Mouse (Mus musculus) cerebellum, postnatal 25 days (tissue): Measurements from ENCODE around the gene Wwox.

Experiments used
- DNase-seq, 2 experiments: peaks; one replicate each; pipeline ENCODE4 v3.0.0; 2021; ENCODE audit warnings: mixed read lengths in 2 of 2

Wwox gene

DNA sequence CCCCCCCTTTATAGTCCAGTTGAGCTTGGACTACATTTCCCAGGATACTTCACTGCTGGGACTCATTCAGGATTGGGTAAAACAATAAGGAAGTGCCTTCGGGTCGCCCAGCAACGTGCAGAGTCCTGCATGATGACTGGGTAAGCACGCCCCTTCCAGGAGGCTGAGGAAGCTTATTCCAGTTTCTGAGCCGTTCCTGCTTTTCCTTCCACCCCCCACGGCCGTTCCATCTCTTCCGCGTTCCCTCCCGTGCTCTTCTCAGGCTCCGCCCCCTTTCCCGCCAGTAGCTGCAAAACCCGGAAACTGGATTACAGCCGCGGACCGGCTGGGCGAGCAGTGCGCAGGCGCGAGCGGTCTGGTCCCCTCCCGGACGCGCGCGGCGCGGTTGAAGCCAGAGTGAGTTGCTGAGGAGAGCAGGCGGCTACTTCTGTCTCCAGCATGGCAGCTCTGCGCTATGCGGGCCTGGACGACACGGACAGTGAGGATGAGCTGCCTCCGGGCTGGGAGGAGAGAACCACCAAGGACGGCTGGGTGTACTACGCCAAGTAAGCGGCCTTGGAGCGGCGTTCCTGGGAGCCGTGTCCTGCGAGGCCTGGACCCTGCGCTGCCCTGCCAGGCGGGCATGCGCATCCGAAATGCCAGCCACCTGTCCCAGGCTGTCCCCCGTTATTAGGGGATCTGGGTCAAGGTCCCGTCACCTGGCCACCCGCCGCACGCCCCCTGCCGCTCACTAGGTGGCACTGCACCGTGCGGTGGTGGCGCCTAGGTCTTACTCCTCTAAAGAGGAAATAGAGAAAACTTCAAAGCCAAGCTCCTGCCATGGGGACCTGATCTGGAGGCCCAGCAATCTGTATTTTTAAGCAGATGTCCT is at the start of gene Wwox:
TSS of gene Wwox (plus strand) at position 322 of the 871 bp plus-strand sequence.
- DNase-seq, result peak; percentile 100

DNA sequence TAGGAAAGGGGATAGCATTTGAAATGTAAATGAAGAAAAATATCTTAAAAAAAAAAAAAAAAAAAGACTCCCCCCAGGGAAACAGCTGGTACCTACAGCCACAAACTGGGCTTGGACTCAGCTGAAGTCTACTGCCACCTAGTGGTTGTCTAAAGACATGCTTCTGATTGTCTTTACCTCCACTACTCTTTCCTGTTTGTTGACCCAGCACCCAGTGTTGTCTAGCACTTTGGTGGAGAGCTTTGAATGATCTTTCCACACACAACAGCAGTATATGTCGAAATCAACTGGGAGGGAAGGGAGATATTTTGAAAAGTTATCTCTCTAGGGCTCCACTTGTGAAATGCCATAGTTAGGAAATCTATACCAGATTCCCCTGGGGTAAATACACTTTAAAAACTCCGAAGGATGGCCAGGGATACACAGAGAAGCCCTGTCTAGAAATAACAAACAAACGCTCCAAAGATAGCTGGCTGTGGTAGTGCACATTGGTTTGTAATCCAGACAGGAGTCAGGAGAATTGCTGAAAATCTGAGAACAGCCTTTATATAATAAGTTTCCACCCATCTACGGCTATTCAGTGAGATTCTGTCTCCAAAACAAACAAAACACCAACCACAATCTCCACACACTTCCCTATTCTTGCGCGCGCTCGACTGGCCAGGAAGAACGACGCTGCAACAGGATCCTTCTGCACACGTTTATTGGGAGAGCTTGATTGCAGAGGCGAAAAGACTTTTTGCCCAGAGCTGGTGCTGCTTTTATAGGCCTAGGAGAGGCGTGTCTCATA is 48.8 kb upstream of the Wwox start:
- no peak for DNase-seq

DNA sequence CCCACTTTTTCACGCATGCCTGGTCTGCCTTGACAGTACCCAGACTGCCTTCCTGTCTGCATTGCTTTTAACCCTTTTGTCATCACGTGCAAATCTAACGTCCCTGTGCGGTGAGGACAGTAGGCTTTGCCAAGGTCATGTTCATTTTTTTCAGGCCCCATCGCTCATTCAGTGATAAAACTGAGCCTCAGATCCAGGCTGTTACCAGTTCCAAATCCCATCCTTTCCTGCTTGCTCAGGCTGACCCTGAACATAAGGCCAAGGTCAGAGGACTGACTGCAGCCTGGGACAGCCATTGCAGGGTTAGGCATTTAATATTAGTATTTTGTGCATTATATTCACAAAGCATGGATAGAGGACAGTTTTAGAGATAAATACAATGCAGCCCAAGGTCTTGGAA is 41.1 kb upstream of the Wwox start:
- DNase-seq, result no peak

DNA sequence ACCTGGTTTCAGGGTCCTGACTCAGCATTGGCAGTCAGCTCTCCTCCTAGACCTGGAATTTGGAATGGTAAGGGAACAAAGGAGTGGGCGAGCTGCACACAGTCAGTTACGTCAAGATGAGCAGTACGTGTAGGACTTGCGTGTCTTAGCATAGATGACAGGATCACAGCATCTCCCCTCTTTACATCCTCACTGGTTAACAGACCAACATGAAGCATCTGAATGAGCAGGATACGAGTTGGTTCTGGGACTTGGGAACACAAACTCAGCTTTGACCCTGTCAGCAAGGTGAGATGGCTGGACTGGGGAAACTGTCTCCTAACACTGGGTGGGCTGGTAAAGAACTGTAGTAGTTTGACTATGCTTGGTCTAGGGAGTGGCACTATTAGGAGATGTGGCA is 40.2 kb upstream of the Wwox start:
- DNase-seq, result no peak

DNA sequence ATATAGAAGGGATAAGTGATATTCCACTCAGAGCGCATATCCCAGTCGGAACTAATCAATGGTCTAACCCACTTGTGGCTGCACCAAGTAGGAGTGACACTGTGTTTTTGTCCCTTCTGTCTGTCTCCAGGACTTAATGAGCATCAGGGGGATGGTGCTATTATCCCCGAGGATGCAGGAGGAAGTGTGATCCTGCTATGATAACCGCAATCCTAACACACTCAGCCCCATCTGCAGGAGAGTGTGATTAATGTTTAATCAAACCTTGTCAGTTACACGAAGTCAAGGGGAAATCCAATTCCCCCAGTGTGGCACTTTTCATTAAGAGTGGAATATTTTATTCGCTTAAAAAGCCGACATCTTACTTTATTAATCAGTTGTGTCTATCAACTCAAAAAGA is 37.8 kb upstream of the Wwox start:
- no peak for DNase-seq

DNA sequence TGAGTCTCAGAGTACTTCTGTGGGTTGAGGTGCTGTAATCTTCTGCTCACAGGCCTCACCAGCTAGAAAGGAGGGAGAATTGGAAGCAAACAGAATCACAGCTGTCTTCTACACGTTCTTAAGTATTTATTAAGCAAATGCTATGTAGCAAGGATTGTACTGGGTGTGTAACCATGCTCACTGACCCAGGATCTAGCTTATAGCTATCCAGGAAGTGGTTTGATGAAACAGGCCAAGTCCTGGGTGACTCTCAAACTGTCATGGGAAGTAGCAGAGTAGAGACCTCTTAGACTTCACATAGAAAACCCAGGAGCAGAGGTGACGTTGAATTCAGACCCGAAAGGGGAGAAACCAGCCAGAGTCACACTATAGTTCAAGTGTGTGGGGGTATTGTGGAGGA is 28.0 kb upstream of the Wwox start:
- DNase-seq, result no peak

DNA sequence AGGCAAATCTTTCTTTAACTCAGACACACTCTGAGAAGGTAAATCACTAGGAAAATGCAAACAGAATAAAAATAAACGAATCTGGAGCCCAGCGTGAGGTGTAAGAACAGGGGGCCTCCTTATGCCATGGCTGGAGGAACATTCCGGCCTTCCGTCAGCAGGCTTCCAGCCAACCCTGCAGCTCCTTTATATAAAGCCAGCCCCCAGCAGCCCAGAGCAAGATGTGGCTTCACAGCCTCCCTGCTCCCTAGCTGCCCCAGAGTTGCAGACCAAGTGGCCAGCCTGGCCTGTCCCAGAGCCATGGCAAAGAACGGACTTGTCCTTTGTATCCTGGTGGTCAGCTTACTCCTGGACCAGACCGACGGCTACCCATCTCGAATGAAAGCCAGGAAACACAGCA is 21.7 kb upstream of the Wwox start, which contains the start of gene Clec3a:
TSS of gene Clec3a (plus strand) at position 301 of the 400 bp plus-strand sequence.
- no peak for DNase-seq

DNA sequence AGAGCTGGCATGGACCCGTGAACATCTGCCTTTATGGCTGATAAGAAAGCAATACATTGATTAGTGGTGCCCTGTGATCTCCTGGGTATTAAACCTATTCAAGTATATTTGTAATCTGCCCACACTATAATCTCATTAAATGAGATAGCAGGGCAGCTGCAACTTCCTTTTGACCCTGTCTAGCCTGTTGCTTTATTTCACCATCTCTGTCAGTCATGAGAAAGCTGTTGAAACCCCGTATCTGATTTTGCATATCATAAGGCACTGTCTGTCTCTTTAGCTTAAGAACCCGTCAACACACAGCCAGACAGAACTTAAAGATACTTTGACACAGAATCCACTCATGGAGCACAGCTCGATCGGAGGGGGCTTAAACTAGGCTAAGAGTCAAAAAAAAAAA is 21.0 kb upstream of the Wwox start:
- no peak for DNase-seq

DNA sequence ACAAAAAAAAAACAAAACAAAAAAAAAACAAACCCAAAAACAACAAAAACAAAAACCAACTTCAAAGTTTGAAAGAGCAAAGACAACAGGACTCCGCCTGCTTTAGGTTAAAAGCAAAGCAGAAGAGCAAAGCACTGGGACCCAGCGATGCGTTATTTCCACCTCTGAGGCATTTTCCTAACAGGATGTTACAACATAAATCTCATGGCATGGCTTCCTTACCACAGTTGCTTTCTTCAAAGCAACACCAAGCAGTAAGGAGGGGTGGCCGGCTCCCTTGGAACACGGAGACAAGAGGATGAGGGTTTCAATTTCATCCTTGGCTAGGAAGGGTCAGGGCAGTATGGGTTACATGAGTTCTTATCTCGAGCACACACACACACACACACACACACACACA is 20.6 kb upstream of the Wwox start:
- no peak for DNase-seq

DNA sequence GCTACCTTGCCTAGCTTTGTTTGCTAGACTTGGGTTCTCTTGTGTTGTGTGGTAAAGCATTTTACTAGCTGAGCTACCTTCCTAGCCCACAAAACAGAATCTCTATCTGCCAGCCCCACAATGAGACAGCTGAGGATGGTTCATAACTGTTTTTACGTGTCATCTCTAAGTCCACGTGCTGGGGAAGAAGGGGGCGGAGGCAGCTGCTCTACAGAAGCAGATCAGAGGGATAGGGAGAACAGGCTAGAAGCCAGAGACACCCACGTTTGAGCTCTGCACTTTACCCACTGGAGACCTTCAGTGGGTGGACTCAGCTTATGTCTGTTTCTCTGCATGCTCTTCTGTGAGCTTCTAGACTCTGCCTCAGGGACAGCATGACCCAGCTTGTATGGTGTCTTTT is 17.9 kb upstream of the Wwox start:
- no peak for DNase-seq

DNA sequence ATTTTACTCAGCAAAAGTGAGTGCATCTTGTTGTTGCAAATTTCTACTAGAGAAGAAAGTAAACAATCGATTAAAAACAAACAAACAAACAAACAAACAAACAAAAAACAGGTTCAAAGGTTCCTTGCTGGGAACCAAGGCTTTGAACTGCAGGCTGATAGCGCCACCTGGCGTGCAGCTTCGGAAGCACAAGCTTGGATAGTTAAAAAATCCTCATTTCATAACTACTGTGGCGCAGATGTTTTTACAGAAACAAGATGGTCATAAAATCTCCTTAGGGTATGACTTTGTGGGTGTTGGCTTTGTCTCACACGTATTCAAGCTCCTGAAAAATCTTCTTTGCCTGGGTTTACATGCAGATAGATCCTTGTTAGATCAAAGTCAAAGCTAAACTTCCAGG is 1.2 kb upstream of the Wwox start:
- DNase-seq, result peak; percentile 66 to 80

DNA sequence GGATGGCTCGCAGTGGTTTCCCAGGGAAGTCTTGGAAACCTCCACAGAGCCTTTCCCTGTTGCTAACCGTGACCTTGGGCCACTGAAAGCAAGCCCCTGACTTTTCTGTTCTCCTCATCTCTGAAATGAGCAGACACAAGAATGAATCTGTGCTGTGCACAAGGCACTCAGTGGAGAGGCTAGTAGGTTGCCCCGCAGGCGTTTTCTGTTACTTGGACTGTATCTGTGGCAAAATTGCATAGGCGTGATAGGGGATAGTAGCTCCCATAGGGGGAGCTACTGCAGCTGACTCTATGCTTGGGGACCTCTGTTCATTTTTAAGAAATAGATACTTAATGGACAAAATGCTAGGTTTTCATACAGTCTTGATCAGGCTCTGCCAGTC is 742 bp downstream of the Wwox start:
- DNase-seq, result no peak

DNA sequence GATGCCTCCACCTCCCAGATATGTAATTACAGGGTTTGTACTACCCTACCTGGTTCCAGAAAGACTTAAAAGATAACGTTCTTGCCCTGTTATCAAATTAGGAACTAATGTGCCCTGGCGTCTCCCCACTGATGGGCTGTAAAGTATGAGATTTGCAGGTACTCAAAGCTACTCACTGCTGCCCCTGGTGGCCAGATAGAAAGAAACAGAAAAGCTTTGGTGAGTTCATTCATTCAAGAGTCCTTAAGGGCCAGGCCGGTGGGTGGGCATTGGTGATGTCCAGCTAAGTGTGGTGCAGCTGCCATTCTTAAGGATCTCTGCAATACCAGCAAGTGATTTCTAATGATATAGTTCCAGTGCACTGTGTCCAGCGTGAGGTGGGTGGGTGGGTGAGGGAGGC is 2.2 kb downstream of the Wwox start:
- peak in 1 of 2 experiments; percentile 60 for DNase-seq

DNA sequence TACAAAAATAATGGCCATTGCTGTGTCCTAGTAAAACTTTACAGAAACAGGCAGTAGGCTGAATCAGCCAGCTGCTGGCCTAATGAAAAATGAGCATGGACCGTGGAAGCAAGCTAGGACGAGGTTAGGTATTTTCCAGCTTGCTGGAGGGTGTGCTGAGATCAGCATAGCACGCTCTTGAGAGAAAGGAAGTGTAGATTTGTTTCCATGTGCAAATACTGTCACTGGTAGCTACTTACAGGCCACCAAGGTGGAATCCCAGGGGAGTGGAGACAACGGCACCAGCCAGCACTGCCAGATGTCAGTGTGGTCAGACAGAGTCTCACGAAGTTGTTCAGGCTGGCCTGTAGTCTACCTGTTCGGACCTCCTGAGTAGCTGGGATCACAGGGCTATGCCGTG is 7.4 kb downstream of the Wwox start:
- DNase-seq, result no peak

DNA sequence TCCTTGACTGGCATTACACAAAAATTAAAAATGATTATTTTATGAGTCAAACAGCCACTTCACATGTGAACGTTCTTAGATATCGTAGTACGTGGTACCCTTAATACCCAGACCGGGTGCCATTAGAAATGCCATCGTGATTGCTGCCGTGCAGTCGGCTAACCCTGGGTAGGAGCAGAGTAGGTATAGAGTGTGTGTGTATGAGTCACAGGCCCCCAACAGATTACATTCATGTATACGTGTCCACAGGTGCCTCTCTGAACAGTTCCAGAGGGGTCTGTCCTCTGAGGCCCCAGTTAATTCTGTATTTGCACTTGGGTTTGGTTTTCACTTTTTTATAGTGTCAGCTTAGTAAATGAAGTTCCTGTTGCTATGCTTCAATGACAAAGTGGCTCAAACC is 12.8 kb downstream of the Wwox start:
- DNase-seq, result no peak

DNA sequence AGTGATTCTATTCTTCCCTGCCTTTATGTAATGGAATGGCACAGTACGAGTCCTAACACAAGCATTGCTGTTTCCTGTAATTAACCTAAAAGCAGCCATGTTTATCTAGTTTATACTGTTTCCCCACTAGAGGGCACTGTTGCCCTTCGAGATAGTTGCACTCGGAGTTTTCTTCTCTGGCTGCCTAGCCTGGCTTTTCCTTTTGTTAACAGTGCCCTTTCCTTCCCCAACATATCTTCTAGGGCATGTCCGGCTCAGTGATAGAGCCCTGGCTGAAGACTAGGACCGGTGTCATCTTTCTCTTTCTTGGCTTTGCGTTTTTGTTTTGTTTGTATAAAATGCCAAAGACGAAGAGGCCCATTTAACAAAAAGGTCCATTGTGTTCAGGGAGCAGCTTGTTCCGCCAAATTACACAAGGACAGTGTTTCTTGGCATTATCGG is 13.3 kb downstream of the Wwox start:
- DNase-seq, result peak; percentile 80 to 85

DNA sequence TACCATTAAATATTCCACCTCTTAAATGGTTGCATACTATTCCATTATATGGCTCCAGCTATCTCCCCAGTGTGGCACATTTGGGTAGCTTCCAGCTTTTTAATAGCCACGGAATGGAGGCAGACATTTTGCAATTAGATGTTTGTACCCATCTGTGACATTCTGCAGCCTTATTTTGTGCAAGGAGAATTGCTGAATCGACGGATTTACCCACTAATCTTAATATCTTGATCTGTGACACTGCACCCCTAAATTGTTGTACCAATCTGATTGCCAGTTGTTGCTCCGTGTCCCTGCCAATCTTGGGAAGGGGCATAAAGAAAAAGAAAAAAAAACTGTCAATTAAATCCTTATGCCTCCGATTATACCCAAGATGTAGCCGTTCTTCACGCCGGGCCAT is 15.8 kb downstream of the Wwox start:
- DNase-seq, result no peak

DNA sequence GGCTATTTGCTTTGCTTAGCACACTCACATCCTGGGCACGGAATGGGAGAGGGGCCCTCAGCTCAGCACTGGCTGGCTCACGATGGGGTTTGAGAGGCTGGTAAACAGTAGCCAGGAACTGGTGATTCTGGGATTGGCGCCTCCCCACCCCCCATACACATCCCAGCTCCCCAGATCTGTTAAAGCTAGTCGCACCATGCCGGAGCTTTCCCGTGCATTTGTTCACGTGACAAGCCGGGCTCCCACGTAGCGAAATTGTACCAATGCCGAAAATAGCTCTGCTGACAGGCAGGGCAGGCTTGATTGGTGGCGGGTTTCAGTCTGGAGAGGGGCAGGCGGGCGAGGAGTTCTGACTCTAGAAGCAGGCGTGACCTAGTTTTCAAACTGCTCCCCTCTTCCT is 16.5 kb downstream of the Wwox start:
- DNase-seq, result peak; percentile 54 to 56

DNA sequence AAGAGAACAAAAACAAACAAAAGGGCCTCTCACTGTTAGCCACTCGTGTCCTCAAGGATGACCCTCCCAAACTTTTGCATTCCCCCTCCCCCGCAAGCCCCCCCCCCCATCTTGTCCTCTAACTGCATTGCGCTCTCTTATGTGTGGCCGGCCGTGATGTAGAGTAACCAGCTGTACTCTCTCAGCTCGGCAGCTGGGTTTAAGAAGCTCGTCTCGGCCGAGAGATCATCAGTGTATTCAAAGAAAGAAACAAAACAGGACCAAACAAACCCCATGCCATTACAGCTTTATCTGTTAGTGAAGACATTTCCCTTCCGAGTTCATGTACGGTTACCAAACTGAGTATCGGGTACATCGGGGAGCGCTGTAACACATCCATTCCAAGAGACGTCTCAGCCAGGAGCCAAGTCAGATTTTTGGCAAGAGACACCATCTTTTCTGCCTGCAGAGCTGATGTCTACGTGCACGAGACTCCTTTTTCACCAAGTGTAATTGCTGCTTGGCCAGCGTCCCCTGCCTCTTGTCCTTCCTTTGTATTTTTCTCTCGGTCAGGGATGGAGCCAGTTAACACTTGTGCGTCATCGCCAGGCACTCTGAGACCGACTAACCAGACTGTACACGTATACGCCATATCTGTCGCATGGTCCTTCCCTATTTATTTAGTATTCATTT is 18.8 kb downstream of the Wwox start:
- peak in 1 of 2 experiments; percentile 38 for DNase-seq

DNA sequence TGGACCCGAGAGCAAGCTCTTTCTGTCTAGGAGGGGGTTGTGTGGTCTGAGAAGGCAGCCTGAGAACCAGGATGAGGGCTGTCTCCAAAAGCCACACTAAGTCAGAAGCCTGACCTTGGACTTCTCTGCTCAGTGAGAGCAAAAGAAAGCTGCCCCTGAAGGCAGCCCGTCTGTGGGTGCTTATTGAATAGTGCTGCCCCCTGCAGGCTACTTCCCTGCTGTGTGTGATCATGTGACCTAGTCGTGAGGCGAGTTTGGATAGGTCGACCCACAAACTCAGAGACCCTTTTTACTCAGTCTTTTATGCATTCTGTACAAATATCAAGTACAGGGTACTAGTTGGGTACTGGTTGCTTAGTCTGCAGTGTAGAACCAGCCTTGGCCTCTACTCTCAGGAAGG is 21.1 kb downstream of the Wwox start:
- DNase-seq, result no peak

DNA sequence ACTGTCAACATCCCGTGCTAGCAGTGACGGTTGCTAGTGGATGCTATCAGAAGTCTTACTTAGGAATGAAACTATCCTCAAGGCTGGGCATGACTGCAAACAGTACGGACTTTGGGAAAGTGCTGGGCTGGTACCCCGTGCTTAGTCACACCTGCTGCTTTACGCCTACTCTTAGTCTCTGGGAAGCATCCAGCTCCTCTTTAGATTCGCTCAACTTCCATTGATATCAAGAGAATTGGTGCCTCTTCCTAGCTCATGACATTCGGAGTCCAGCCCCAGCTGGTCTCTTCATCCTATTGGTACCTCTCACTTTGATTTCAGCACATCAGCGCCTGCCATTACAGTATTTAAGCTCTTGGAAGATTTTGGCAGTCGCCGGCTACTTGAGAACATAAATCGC is 23.1 kb downstream of the Wwox start:
- DNase-seq, result no peak

DNA sequence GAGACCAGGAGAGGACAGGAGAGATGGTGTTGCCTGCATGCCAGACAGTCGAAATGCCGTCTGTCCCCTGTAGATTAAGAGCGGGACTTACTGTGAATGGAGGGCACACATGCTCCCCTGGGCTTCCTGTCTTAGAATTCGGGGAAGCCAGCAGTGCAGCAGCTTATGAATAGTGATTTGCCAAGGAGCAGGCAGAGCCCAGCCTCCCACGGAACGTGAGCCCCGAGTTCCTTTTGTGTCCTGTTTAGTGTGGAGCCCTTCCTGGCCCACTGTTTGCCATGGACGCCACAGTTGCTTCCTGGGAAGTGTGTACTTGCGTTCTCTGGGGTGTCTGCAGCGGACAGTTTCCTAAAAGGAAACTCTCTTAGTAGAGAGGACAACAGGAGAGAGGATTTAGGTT is 23.9 kb downstream of the Wwox start:
- no peak for DNase-seq

DNA sequence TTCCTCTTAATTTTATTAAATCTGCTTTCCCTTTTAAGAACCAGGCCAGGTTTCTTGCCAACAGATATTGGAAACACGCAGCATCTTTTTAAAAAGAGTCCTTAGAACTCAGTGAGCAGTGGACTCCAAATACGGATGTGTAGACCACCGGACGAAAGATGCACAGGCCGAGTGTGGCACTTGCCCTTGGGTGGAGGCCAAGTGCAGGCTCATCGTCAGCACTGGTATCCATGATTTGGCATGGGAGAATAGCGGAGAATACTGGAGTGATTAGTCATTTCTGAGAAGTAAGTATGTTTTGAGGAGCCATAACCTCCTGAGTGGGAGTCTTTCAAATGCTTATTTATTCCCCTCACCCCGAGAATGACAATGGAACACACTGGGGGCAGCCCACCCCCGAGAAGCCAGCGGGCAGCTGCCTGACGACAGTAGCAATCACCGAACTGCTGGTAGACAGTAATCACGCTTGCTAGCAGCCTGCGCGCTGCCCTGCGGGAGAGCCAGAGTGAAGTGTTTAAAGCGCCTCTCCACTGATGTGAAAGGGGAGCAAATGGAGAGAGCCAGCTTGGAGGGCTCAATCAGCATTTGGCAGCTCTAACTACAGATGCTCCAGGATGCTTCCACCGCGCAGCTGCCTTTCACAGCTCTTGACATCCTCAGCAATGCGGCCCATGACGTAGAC is 29.2 kb downstream of the Wwox start:
- DNase-seq, result no peak
